Mouse (Mus musculus): ENCODE measurements around the gene Zcchc18. TPM values are rescaled to one million over a fixed set of nuclear protein-coding genes. Genes with fewer than 3 reads are reported as not detected.
"Not testable (repeated sequence)": the region's sequence is repeated elsewhere in the genome, so short reads cannot be mapped to it uniquely, and the experiment has no call there.

Zcchc18 gene
- total RNA-seq (2021), result 10 to 100 TPM in 1 of 2 experiments, 1 to 10 TPM in 1; 8.9 to 16.9 TPM
- 1.7 and 2.8 TPM in 2 replicates for polyA plus RNA-seq (2012; rRNA removed)
- long read RNA-seq, full-length matches to known transcripts, result 17 of 26 reads
- long read RNA-seq, partial matches to known transcripts, result 0 of 26 reads
- long read RNA-seq, other reads (novel, unspliced or antisense), result 9 of 26 reads

GRCm38 (mm10) chrX:136992978-136993547, at the start of gene Zcchc18:
Gene Zcchc18, plus strand, starts transcription at chrX:136993155.
- DNase-seq, result peak; percentile 56

DNA sequence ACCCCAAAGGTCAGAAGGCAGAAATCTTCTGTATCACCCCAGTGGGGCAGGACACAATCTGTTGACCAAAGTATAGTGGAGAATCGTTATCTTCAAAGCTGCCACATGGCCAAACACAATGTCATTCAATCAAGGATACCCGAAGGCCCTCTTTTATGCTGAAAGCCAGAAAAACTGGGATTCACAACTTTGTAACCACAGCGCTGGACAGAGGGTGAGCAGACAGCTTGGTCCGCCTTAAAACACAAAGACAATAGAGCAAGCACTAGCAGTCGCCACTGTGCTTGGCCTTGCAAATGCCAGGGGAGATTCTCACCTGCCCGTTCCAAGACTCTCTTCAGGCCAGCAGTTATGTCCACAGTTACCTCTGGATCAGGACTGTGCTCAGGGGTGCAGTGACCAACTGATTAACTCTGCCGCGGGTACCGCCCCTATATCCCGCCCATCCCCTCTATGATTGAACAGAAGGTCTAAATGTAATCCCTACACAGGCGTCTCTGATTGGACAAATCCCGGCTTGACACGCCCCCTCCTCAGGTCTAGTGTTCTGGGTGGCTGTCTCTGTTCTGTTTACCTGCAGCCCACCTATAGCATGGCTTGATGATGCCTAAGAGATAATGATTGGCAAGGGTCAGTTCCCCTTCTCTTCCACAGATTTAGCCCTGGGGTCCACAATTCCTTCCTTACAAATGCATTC, 35.2 kb upstream of the Zcchc18 start:
- peak; percentile 63 for DNase-seq

DNA sequence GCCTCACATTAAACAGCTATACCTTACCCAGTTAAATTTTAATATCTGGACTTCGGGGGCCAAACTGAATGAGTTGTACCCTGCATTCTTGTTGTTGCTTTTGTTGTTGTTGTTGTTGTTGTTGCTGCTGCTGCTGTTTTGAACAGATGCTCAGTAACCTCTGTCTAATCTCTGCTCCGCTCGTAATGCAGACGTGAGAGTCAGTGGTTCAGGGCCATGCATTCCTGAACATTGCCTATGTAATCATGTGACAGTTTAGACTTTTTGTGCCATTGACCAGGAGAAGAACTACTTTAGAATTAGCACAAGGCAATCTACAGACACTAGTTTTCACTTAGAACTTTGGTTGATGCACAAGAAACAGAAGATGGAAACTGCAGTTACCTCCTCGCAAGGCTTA, 34.7 kb upstream of the Zcchc18 start:
- not testable (repeated sequence) for DNase-seq

DNA sequence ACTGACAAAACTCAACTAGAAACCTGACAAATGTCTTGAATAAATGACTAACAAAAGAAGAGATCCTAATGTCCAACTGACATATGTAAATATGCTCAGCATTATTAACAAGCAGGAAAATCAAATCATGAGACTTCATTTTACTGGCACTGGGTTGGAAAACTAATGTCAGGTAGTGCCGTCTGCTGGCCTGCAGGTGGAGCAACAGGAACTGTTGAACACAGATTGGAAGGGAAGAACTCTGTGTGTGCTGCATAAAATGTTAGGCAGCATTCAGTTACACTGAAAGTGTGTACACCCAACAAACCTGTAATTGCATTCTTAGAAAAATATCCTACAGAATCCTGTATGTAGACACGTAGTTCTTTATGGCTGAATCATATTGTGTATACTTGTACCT, 33.3 kb upstream of the Zcchc18 start:
- no peak for DNase-seq

DNA sequence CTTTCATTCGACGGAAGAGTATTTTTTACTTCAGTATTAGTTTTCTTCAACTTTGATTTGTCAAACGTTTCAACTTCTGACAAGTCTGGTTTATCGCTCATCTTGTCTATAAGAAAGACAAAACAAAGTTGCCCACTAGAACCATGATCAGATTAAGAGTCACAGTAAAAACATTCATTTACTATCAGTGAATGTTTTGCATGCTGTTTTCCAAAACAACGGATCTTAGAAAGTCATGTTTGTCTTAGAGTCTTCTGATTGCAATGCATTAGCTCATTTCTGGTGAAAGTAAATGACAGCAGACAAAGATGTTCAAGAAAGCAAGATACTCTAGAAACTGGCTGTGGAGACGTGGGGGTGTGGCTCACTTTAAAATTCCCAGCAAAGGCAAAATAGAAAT, 17.6 kb upstream of the Zcchc18 start, which contains the start of gene Tmsb15b2:
Tmsb15b2 (minus strand) TSS at position 101 of the 400 bp plus-strand sequence.
- not testable (repeated sequence) for DNase-seq

DNA sequence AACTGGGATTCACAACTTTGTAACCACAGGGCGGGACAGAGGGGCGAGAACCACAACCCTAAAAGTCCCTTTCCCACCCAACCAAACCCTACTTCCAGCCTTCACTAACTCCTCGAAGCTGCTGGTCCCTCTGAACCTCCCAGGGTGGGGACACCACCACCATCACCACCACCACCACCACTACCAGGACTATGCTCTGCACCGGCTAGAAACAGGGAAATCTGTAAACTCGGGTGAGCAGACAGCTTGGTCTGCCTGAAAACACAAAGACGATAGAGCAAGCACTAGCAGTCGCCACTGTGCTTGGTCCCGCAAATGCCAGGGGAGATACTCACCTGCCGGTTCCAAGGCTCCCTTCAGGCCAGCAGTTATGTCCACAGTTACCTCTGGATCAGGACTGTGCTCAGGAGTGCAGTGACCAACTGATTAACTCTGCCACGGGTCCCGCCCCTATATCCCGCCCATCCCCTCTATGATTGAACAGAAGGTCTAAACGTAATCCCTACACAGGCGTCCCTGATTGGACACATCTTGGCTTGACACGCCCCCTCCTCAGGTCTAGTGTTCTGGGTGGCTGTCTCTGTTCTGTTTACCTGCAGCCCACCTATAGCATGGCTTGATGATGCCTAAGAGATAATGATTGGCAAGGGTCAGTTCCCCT, 16.4 kb upstream of the Zcchc18 start, which contains the start of the genes Tmsb15l and Tmsb15b1:
Tmsb15l (minus strand) TSS at position 446 of the 661 bp plus-strand sequence.
Tmsb15b1 (minus strand) TSS at position 451 of the 661 bp plus-strand sequence.
- peak; percentile 42 for DNase-seq

GRCm38 (mm10) chrX:136978616-136979015, 14.3 kb upstream of the Zcchc18 start:
- no peak for DNase-seq

GRCm38 (mm10) chrX:136986039-136986438, 6.9 kb upstream of the Zcchc18 start:
- DNase-seq, result no peak

GRCm38 (mm10) chrX:136991274-136991673, 1.7 kb upstream of the Zcchc18 start:
- no peak for DNase-seq

- no peak for DNase-seq
Measured at GRCm38 (mm10) chrX:136992191-136992965, 577 bp upstream of the Zcchc18 start.

- DNase-seq, result no peak
Measured at GRCm38 (mm10) chrX:136993641-136994040, 686 bp downstream of the Zcchc18 start.

DNA sequence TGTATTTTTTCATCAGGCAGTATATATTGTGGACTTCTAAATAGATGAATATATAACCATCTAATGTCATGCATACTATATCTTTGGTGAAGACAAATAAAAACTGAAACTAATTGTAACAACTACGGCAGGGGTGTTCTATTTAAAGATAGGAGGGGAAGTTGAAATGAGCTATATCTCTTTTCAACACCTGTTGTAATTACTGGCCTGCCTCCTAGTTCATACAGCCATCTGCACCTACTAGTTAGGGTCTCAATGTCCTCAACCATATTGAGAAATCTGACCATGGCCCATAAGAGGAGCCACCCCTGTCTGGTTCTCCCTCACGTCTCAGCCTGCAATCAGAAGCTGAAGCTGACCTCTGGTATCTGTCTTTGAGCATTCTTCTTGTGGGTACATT, 3.3 kb downstream of the Zcchc18 start:
- no peak for DNase-seq

- DNase-seq, result peak; percentile 20
Measured at GRCm38 (mm10) chrX:137015099-137015709, 22.2 kb downstream of the Zcchc18 start.

DNA sequence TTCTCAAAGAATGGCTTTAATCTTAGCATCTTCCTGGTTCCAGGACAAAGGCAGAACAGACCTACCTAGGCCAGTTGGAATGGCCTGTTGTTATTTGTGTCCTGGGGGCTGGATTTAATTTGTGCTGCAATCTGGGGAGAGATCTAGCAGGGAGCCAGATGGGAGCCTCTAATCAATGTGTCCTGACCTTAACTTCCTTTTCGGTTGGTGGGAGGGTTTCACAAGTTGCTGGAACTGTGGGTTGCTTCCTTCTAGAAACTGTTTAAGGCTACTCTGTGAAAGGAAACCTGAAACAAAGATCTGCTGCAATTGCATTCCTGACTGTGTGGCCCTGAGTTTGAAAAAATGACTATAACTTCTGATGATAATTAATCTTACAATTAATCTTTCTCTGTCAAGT, 24.7 kb downstream of the Zcchc18 start:
- DNase-seq, result no peak

- DNase-seq, result peak; percentile 46
Measured at GRCm38 (mm10) chrX:137019310-137019709, 26.4 kb downstream of the Zcchc18 start.

DNA sequence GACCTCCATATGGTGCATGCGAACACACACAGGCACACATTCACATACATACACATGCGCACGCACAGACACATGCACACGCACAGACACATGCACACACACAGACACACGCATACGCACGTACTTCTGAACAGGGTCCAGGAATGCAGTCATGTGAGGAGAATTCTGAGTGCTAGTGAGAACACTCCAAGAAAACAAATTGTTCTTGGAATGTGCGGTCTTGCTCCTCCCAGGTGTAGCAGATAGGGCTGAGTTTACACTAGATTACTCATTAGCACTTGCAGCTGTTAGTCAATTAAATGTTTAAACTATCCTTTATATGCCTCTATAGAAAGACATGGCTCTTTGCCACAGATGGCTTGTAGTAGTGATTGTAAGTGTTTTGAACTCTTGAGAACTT, 38.0 kb downstream of the Zcchc18 start:
- no peak for DNase-seq

DNA sequence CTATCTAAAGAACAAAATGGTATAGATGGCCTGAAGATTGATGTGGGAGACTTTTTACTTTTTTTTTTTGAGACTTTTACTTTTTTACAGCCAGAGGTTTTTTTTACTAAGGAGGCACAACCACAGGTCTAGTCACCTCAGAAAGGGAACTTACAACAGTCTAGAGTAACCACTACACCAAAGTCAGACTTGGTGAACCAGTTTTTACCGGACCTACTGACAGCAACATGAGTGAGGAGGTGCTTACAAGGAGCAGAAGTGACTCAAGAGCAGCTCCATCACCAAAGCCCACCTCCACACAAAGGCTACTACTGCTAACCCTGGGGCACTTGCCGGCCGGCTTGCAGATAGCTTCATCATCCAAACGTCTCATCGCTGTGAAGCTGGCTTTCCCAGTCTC, 38.8 kb downstream of the Zcchc18 start:
- no peak for DNase-seq

GRCm38 (mm10) chrX:137034322-137034721, 41.4 kb downstream of the Zcchc18 start:
- DNase-seq, result no peak

GRCm38 (mm10) chrX:137037470-137037999, 44.6 kb downstream of the Zcchc18 start:
- DNase-seq, result no peak

- DNase-seq, result peak; percentile 85
Measured at GRCm38 (mm10) chrX:137038000-137038483, 45.1 kb downstream of the Zcchc18 start, which contains the start of gene Slc25a53. Gene Slc25a53, minus strand, starts transcription at chrX:137038302.

DNA sequence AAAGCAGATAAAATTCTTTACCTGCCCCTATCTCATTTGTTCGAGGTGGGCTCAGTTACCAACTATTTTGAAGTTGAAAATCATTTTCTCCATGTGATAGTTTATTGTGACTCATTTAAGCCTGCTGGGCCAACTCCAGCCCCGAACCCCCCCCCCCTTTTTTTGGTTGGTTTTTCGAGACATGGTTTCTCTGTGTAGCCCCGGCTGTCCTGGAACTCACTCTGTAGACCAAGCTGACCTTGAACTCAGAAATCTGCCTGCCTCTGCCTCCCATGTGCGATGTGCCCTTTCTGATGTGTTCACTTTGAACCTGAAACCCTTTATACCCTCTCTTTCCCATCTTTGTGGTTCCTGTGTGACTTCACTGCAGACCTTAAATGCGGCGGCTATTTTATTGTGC, 45.5 kb downstream of the Zcchc18 start:
- DNase-seq, result no peak
